Mouse (Mus musculus): ENCODE results near the gene Leprot.
A peak's percentile ranks its signal among the peaks of the same experiment; 100 is the strongest.

The Leprot gene

GRCm38 (mm10) chr4:101647196-101647905 is at the start of gene Leprot:
Leprot (plus strand) TSS chr4:101647718.
- DNase-seq = peak; percentile 97 to 100

DNA sequence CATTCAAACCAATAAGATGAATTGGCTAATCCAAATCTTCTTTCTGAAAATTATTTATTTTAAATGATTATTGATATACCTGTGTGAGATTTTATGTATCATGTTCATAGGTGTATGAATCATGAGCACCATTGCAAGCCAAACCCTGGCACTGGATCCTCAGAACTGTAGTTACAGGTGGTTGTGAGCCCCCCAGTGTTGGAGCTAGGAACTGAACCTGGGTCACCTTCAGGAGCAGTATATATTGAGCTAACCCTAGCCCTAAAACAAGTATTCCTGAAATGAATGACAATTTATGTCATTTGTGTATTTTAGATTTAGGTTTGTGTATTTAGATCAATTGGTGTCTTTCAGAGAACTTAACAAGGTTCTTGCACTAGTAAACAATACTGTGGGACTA is 45.8 kb upstream of the Leprot start:
- no peak for DNase-seq

DNA sequence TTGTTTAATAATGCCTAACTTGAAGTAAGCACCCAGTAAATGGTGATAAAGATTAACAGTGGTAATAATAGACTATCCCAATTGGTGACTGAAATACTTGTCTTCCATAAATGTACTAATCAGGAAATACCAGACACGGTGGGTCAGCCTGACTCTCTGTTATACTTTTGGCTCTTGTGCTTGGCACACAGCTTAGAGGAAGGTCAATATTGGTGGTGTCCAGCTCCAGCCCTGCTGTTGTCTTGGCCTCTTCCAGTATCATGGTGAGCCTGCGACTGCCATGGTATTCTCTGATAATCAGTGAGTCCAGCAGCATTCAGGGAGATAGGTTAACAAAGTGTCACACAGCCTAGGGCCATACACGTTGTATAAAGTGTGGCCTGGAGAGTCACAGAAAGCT is 43.9 kb upstream of the Leprot start:
- peak; percentile 43 to 56 for DNase-seq

- no peak for DNase-seq
Measured at GRCm38 (mm10) chr4:101616520-101616919, 31.0 kb upstream of the Leprot start.

DNA sequence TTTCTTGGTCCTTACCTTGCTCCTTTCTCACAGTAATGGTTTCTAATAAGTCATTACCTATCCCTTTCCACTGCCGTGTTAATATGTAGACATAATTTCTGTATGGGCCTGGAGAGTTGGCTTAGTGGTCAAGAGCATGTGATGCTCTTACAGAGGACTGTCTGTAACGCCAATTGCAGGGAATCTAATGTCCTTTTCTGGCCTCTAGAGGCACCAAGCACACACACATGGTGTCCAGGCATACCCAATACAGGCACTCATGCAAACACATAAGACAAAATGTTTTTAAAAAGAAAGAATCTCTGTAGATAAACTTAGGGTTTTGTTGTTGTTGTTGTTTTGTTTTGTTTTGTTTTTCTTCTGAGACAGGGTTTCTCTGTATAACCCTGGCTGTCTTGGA is 29.8 kb upstream of the Leprot start:
- DNase-seq = no peak

DNA sequence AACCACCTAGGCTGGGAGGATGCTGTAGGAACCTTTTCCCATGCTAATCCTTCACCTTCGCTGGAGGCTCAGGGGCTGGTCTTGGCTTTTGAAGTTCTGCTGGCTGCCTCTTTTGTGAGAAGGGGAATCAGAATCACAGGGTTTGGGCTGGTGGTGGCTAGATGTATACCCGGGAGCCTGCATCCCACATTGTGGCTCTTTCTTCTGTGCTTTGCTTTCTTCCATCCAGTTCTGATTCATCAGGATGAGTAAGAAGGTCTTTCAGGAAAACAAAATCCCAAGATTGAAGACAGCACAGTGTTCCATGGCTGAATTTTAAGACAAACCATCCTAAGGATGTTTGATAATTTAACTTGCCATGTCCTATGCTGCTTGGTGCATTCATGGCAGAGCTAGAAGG is 27.3 kb upstream of the Leprot start:
- no peak for DNase-seq

- DNase-seq = no peak
Measured at GRCm38 (mm10) chr4:101621241-101621640, 26.3 kb upstream of the Leprot start.

DNA sequence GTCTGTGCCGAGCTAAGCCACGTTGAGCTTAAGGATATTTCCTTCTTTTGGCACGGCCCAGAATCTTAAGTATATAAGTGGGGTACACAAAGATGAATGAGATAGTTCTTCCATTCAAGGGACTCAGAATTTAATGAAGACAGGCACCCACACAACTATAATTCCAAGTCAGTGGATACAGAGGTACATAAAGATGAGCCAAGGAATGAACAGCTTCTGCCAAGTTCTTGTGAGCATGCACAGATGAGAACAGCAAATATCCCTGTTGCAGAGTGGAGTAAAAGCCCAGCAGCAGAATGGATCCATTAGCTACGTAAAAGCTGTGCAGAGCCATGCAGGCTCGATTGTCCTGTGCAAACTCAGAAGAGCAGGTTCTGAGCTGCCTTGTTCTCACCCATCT is 22.2 kb upstream of the Leprot start:
- DNase-seq = no peak

DNA sequence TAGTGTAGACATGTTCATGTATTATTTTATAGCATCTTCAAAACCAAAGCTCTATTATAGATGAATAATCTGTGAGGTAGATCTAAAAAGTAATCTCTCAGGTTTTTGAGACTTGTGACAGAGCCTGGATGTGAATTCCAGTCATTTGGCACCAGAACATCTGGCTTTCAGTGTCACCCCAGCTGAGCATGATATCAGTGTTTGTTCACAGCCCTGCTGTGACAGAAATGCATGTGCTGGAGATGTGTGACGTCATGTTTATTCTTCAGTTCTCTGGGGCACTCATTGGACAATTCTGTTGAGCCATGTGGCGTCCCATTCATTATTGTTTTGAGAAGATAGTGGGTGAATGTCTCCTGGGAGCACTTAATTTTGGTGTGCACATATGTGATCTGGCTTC is 11.9 kb upstream of the Leprot start:
- DNase-seq = no peak

- DNase-seq = no peak
Measured at GRCm38 (mm10) chr4:101637472-101637871, 10.0 kb upstream of the Leprot start.

DNA sequence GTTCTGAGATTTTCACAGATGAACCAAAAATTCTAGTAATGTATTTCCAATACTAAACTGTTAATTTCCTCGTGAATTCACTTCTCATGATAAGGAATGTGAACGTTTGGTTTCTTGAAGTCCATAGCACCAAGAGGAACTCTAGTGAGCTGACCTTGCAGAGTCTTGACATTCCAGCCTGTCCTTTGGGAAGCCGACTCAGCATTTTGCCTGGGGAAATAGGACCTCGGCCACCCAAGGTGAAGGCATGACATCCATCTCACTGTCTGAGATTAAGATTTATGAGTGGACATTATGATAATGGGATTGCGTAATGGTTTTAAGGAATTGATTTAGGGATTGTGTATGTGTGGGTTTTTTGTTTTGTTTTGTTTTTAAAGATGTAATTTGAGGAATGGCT is 6.9 kb upstream of the Leprot start:
- DNase-seq = no peak

- DNase-seq = no peak
Measured at GRCm38 (mm10) chr4:101642708-101643107, 4.8 kb upstream of the Leprot start.

DNA sequence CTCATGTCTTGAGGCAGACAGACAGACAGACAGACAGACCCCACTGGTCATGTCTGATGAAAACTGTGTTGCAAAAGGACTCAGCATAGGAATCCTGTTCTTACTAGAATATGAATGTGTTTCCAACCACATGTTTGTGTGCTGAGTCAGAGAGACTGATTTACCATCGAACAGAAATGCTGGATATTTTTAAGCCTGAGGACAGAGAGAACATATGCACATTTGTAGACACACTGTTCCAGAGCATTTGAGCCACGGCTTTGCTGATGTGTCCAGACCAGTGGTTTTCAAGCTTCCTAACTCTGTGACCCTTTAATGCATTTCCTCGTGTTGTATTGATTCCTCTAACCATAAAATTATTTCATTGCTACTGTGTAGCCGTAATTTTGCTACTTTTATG is 4.3 kb upstream of the Leprot start:
- DNase-seq = no peak

DNA sequence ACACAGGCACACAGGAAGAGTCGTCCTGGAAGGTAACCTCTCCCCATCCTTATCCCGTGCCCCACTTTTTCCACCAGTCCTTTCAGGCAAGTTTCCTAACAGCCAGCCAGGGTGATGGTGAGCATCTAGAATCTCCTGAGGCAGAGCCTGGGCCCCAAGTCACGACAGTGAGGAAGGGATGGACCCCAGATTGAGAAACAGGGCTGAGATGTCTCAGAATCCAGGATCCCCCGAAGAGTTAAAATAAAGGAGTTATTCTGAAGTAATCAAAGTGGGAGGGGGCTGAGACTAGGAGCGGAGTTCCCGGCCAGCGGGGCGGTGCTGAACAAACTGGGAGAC is 692 bp upstream of the Leprot start:
- DNase-seq = no peak

- no peak for DNase-seq
Measured at GRCm38 (mm10) chr4:101647976-101648642, 591 bp downstream of the Leprot start.

- DNase-seq = no peak
Measured at GRCm38 (mm10) chr4:101648745-101649144, 1.2 kb downstream of the Leprot start.

DNA sequence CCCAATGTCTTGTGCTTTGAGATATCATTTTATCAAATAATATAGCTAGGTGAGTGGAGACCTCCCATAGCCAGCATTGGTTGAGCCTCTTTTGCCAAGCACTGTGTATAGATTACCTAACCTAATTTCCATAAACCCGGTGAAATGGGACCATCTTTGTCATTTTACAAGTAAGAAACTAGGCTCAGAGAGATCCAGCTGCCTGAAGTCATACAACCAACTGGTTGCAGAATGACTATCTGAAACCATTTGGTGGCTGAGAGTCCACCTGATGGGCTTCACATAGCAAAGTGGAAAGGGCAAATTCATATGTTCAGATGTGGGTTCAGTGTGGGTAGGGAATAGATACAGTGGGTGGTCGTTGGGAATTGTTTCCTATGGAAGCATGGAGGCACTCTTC is 3.4 kb downstream of the Leprot start:
- no peak for DNase-seq

- DNase-seq = no peak
Measured at GRCm38 (mm10) chr4:101654256-101654655, 6.7 kb downstream of the Leprot start.

DNA sequence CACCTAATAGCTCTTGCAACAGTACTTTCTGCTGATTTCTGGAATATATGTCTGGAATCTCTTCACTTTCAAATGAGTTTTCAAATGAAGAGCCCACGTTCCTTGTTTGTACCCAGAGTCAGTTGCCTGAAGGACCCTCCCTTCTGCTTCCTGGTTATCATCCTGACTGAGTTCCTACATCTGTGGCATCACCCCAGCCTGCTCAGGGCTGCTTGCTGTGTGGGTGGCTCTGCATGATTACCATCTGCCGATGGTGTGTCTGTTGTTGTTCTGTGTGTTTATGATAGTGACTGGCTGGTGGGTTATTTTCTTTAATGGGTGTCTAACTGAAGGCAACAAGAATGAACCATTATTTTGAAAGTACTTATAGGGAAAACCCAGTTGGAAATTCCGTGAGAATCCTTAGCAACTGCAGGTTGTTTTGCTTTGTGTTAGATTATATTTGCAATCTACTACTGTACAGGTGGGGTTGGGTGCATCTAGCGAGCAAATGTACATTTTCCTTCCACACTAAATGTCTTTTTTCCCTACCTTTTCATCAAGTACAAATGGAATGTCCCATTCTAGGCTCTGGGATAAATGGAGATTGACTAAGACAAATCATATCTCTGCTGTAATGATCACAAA is 7.4 kb downstream of the Leprot start:
- DNase-seq = no peak

DNA sequence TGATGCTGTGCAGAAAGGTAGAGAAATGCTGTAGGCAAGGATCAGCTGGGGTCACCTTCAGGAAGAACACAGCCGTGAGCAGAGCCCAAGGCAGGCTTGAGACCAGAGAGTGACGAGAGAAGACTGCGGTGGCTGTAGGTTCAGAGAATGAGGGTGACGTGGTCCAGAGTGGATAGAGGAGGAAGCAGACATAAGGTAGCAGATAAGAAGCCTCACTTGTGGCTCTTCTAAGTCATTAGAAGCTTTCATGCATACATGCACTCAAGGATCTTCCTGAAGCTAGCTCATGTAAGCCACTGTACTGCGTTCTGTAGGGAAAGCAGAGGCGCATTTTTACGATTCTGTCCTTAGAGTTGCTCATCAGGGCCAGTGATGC is 7.9 kb downstream of the Leprot start:
- no peak for DNase-seq

GRCm38 (mm10) chr4:101656056-101656455 is 8.5 kb downstream of the Leprot start:
- no peak for DNase-seq

- no peak for DNase-seq
Measured at GRCm38 (mm10) chr4:101656956-101657570, 9.5 kb downstream of the Leprot start.

DNA sequence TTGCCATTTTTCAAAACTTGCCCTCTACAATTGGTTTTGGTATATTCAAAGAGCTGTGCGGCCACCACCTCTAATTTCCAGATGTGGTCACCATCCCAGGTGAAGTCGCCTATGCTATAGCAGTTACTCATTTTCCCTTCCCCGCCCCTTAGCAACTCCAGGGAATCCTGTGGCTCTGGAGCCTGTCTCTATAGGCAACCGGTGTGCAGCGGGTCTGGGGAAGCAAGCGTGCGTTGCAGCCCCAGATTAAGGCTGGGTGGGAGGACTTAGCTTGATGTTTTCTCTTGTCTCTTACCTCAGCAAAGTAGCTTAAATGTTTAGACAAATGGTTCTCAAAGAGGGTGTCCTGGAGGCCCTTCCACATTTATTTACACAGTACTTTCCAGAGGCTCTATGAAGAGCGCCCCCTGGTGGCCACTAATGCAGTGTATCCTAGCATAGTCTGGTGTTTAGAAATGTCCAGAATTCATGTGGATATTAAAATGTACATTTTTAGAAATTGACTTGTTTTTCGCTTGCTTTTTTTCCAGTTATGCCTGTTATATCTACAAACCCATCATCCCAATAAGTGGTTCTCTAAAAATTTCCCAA is 16.7 kb downstream of the Leprot start:
- peak; percentile 59 to 63 for DNase-seq

DNA sequence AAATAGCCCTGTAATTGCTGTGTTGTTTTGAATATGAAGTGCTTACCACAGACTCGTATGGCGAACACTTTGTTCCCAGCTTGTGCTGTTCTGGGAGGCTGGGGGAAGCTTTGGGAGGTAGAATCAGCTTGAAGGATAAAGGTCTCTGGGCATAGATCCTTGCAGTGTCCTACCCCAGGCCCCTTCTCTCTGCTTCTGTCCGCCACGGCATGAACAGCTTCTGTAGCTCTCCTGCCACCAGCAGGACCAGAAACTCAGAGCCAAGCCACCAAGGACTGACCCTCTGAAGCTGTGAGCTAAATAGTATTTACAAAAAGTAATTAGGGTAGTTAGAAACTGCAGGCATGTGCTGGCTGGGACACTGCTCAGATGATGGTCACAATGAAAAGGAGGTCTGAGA is 17.2 kb downstream of the Leprot start:
- no peak for DNase-seq
